Mouse (Mus musculus) G1E-ER4 (cell line): Measurements from ENCODE around the gene Elavl2. TPM values are rescaled to one million over a fixed set of nuclear protein-coding genes. Genes with fewer than 3 reads are reported as not detected.

Experiments used
- GATA1 ChIP-seq: IDR thresholded peaks from one replicate; pipeline ENCODE4 v1.8.0; 2012; ENCODE audit warnings: low read length, inconsistent platforms
- polyA plus RNA-seq: library from polyadenylated mRNA; stranded (reverse); fragments of >175 nt; gene quantifications from 2 replicates; pipeline ENCODE4 v1.2.3, GENCODE M21; 2012

The Elavl2 gene
- polyA plus RNA-seq, 1 experiment, result not detected

GRCm38 (mm10) chr4:91371131-91371818 is 29.3 kb downstream of the Elavl2 start:
- no peak for TF ChIP-seq GATA1

DNA sequence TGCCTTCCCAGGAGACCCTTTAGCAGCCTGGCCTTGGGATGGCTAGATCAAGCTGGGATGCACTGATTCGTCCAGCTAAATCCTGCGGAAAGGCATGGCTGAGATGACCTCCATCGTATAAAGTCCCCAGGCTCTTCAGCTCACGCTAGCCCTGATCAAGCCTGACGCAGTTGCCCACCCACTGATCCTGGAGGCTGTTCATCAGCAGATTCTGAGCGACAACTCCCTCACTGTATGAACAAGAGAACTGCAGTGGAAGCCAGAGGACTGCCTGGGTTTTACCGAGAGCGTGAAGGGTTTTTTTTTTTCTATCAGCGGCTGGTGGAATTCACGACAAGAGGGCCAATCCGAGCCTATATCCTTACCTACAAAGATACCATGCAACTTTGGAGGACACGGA is 35.3 kb downstream of the Elavl2 start:
- TF ChIP-seq GATA1, result no peak

DNA sequence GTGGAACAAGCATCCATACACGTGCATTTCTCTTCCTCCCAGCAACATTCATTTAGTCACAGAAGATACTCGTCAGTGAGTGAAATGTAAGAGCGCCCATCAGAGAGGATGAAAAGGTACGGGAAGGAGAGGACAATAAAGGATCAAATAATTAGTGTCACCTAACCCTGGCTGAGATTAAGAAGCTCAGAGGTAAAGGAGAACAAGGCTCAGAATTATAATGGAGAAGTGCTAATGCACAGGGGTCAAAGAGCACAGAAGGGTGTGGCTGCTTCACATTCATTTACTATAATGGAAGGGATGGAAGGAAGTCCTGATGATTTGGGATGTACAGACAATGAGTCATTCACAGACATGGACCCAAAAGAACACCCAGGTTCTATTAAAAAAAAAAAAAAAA is 36.6 kb downstream of the Elavl2 start:
- no peak for TF ChIP-seq GATA1

DNA sequence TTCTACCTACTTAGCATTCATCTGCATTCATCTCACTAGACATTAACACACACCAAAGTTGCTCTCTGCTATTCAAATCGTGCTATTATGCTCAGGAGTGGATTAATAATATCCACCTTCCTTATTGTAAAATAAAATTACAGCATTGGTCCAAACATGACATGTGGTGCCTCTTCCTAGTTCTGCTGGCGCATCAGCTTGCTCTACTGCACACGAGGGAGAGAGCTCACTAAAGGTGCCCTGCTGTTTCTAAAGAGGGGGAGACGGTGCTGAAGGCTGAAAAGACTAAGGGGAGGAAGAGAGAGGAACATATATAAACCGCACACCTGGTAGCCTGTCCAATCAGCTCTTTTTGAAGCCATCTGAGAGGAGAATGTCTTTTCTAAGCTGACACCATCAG is 38.1 kb downstream of the Elavl2 start:
- no peak for TF ChIP-seq GATA1

GRCm38 (mm10) chr4:91353138-91353537 is 47.4 kb downstream of the Elavl2 start:
- no peak for TF ChIP-seq GATA1

DNA sequence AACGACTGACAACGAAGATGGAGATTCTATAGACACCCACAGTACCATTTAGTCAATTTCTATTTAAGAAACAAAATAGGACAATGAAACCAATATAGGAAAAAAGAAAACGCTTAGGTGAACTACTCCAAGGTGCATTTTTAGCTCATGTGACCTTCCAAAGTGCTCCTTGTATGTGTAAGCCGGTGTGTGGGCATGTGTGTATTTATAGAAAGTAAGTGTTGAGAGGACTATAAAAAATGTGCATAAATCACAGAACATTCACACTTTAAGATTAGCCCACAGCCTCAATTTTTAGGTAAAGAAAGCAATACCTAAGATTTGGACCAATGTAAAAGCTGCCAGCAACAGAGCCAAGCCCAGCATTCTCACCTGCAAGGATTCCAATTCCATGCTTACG is 51.0 kb downstream of the Elavl2 start:
- TF ChIP-seq GATA1, result no peak

DNA sequence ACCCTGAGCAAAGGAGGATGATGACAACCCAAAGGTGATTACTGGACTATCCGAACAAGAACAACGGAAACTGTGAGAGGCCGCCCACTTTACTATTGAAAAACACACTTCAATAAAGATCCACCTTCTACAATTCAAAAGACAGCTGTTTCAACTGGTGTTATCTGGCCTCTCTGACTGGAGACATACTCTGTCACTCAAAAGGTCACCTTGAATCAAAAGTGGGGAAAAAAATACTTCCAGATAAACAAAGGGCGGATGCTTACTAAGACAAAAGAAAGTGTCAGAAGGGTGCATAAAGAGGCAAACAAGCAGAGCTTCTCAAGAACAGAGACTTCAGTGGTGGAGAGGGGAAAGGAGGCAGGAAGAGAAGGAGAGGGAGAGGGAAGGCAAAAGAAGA is 66.4 kb downstream of the Elavl2 start:
- TF ChIP-seq GATA1, result no peak

DNA sequence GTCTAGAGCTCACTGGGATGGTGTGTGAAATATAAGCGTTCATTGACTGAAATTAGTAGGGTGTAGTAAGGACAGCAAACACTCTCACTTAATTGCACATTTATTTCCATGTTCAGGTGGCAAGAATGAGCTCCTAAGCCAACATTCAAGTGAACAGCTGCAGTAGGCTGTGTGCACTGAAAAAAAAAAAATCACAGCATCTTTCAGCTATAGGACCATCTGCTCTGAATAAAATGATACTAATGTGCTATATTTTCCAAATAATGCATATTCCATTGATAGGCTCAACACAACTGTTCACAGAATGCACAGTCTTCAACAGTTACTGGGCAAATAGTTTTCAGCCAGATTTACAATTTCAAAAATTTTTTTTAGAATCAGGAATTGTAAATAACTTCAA is 89.8 kb downstream of the Elavl2 start:
- TF ChIP-seq GATA1, result no peak

DNA sequence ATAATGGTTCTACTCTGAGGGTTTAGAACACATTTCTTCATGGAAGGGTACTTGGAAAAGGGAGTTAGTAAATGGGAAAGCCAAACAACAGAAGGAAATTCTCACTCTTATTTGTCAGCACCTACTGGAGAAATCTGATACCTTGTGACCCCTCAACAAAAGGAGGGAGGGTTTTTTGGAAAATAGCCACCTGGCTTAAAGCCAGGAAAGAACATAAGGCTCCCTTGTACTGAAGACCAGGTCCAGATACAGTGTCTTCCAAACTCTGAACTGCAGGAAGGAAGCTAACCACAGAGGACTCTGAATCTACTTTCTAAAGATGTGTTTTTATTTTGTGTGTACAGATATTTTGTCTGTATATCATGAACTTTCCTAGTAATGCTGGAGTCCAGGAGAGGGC is 102.9 kb downstream of the Elavl2 start:
- TF ChIP-seq GATA1, result no peak

DNA sequence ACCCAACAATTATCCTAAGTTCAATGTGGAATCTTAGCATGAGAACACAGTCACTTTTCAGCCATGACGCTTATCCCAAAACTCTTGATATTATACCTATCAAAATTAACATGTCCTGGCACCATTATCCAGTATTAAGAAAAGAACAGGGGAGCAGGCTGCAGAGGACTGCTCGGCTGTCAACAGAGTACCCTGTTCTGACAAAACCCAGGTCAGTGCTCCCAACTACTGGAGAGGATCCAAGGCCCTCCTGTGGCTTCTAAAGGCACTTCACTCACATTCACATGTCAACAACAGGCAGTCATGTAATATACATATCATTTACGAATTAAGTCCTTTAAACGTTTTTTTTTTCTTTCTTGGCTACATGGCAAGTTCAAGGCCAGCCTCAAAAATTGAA is 105.3 kb downstream of the Elavl2 start:
- TF ChIP-seq GATA1, result no peak

DNA sequence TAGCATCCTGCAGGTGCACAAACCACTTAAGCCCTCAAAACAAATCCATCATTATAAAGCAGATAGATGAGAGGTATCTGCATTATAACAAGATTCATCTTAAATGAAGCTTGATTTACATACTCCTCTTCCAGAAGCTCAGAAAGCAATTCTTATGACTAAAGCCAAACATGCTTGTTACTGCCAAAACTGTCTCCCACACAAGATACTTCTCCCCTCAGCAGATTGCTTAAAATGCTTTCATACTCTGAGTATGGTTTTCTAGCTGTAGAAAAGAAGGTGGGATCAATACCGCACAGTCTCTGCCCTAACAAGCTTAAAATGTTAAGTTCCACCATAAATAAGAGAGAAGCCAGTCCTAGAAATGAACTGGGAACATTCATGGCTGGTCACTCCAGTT is 109.1 kb downstream of the Elavl2 start:
- no peak for TF ChIP-seq GATA1

DNA sequence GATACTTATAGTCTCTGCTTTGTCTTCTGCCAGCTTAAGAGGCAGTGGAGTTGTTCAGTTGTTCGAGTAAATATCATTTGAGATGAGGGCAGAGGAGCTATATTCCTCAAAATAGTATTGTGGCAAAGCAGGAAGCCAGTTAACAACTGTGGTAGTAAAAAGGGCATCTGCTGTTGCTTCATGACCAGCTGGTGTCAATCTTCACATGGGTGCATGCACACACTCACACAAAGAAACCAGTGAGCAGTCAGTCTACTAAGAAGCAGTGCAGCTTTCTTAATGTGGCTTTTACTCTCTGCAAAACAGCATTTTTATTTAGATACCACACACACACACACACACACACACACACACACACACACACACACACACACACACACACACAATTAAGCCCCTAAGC is 110.2 kb downstream of the Elavl2 start:
- no peak for TF ChIP-seq GATA1

GRCm38 (mm10) chr4:91289151-91289550 is 111.4 kb downstream of the Elavl2 start:
- no peak for TF ChIP-seq GATA1

GRCm38 (mm10) chr4:91268390-91268789 is 132.2 kb downstream of the Elavl2 start:
- TF ChIP-seq GATA1, result no peak

DNA sequence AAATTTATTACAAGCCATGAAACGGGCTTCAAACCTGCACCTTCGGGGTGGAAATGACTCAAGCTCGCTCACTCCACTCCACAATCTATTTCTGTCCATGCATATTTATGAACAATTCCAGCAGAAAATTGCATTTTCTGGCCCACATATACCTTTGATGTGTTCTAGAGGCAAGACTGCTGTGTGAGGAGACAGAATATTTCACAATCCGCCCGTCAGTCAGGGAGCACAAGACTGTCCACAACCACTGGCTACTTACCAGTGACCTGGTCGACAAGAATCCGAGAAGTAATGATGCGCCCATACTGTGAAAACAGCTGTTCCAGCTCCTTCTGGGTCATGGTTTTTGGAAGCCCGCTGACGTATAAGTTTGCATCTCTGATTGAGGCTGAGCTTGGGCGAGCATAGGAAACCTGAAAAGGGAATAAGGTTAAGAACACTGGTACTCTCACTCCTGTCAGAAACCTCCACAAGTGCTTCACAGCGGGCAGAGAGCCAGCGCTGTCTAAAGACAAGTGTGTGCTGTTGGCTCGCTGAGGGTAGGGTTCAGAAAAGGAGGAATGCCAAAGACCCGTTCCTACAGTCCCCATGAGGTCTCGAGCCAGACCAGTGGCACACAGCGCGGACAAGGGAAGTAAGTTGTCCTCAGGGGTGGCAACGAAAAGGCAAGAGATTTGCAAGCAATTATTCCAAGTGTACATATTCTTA is 136.7 kb downstream of the Elavl2 start:
- TF ChIP-seq GATA1, result no peak

DNA sequence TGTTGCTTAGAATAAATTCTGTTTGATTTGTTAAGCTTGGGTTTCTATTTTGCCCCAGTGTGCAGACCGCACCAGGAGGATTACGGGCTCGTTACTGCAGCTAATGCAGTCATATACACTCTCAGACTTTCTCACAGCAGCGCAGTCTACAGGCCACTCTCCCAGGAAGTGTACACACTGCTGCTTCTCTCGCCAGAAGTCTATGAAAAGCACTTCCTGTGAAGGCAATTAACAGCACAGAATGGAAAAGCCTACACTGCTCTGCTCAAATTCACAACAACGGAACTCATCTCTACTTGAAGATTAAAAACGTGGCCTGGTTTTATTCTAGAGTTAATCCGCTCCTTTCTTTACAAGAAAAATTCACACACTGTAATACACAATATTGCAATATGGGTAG is 137.7 kb downstream of the Elavl2 start:
- no peak for TF ChIP-seq GATA1

DNA sequence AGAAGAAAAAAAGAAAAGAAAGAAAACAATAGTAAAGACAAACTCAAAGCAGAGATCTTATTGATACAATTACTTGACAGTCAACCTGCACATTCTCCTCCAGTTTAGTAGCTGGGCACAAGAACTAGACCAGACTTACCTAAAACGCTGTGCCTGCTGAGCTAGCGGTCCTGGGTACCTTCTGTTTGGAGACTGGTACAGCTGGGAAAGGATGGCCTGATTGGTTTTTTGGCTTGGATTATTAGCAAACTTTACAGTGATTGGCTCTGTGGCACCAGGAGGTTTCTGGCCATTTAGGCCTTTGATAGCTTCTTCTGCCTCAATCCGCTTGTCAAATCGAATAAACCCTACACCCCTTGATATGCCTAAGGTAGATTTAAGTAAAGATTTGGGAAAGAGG is 140.0 kb downstream of the Elavl2 start:
- no peak for TF ChIP-seq GATA1
